Mouse (Mus musculus) kidney, postnatal 10 days (tissue): Measurements from ENCODE around the gene Polr2h.

Experiments
- DNase-seq: peaks from one replicate; pipeline ENCODE4 v3.0.0; 2021; ENCODE audit warnings: mixed read lengths

Polr2h gene

DNA sequence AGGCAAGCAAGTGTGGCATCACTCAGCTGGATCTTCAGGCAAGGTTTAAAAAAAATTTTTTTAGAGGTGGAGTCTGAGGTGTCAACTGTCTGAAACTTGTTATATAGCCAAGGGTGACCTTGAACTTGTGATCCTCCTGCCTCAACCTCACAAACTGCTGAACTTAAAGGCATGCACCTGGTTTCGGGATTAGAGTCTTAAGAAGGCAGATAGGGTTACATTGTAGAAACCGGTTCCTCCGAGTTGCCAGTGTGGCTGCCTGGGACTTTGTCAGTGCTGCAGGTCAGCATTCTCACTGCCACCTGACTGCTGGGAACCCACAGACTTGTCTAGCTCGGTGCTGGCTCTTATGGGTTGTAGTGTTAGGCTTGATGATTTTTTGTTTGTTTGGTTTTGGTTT, 5.8 kb downstream of the Polr2h start:
- DNase-seq, result no peak

DNA sequence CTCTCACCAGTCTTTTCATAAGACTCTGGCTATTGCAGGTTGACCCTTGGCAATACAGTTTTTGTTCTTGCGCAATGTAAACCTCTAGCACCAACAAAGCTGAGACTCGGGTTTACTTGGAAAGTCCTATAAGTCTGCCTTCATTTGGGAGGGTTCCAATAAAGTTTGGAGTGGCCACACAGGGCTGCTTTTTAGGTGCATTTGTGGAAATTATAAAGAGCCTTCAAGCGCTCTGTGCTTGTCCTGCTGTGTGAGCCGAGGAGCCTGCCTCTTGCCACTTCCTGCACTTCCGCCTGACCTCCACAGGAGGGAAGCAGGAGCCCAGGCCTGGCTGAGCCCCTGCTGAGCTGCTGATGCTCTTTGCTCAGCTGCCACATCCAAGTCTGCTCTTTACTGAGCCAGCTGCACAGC, 6.9 kb downstream of the Polr2h start:
- peak; percentile 83 for DNase-seq

DNA sequence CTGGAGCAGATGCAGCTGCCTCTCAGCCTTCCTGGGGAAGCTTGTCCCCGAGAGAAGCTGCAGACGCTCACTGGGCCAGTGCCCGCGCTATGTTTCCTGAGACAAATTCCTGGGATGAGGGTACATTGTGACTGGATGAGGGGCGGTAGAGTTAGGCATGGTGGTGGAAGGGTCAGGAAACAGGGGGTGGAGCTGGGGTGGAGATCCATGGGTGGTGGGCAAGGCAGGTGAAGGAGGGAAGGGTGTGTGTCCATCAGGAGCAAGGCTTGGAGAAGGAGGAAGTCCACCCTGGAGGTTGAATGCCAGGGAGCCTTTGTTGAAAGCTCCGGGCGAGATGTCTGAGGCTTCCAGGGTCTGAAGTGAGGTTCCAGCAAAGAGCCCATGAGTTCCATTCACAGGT, 7.9 kb downstream of the Polr2h start:
- no peak for DNase-seq

DNA sequence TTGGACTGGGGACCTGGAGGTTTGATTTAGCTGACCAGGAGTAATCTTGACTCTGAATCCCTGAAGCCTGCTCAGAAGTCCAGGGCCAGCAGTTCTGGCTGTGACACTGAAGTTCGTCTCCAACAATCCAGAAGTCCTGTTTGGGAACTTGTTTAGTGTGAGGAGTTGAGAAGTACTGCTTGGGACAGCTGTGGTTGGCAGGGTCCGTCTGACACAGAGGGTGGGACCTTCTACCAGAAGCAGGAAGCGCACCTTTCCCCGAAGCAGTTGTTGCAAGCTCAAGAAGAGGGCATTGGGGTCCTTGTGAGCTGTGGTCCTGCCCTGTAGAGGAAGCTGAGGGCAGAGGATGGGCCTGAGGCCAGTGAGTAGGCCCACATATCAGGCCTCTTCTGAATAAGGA, 8.3 kb downstream of the Polr2h start:
- DNase-seq, result no peak

DNA sequence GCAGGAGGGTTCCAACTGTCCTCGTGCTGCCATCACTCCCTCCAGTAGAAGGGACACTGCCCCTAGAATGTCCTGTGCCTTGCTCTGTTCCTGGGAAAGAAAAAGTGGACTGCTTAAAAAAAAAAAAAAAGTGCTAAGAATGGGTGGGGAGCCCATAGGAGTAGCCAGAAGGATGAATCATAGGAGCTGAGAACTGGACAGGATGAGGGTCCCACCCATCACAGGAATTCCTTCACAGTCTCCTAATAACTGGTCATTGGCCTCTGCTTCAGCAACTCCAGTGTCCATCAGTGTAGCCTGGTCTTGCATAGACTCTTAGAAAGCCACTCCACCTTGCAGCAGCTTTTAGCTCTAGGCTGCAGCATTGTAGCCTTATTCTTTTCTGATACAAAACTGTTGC, 8.9 kb downstream of the Polr2h start:
- DNase-seq, result no peak

DNA sequence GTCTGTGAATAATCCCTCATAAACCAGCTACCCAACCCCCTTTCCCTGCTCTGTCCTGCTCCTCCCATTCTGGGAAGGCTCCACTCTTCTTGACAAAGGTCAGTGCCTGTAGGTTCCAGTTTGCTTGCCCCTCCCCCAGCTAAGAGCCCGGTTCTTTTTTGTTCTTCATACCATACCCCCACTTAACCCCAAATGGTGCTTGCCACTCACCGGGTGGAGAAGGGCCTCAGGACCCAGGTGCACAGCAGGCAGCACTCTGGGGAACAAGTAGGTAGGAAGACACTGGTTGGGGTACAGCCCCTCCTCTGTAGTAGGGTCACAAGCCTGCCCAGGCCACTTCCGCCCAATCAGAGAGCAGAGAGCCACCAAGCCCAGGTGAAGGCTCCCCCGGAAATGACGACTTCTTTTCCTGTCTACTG, 12.8 kb downstream of the Polr2h start:
- peak; percentile 41 for DNase-seq

DNA sequence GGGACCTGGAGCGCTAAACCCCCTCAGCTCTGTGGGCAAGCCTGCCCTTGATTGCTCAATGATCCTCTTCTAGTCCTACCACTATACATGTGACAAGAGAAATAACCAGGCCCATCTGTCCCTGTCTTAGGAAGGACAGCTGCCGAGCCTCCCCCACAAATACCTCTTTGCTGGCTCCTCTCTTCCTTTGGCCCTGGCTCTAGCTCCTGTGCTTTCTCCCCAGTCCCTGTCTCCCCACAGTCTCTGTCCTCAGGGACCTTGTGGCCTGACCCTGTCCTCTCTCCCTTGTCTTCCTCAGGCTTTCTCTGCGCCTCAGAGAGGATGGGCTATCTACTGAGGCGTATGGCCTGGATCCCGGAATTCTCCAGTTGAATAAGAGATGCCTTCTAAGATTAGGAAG, 14.2 kb downstream of the Polr2h start:
- no peak for DNase-seq

DNA sequence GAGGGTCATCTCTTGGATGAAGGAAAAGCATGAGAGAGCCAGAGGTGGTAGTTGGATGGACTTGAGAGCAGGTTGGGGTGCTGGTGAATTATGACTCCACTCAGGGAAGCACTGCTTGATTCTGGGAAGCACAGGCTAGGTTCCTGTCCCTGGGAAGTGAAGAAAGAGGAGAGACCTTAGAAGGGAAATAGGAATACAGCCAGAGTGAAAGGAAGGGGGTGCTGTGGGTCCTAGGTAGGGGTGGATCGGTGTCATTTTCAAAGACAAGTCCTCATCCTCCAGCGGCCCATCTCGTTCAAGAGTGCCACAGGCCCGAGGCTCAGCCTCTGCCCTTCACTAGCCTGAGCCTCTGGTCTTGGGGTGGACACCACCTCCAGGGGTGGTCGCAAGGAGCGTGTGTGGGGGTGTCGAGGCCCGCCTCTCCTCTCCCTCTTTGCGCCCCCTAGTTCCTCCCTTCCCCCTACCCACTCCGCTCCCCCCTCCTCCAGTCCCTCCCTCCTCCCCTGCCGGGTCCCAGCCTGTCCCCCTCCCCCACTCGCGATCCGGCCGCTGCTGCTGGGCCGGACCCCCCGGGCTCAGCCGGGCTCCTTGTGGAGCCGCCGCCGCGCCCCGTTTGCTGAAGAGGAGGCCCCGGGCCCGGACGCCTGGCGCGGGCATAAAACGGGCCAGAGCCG, 14.9 kb downstream of the Polr2h start:
- DNase-seq, result no peak

DNA sequence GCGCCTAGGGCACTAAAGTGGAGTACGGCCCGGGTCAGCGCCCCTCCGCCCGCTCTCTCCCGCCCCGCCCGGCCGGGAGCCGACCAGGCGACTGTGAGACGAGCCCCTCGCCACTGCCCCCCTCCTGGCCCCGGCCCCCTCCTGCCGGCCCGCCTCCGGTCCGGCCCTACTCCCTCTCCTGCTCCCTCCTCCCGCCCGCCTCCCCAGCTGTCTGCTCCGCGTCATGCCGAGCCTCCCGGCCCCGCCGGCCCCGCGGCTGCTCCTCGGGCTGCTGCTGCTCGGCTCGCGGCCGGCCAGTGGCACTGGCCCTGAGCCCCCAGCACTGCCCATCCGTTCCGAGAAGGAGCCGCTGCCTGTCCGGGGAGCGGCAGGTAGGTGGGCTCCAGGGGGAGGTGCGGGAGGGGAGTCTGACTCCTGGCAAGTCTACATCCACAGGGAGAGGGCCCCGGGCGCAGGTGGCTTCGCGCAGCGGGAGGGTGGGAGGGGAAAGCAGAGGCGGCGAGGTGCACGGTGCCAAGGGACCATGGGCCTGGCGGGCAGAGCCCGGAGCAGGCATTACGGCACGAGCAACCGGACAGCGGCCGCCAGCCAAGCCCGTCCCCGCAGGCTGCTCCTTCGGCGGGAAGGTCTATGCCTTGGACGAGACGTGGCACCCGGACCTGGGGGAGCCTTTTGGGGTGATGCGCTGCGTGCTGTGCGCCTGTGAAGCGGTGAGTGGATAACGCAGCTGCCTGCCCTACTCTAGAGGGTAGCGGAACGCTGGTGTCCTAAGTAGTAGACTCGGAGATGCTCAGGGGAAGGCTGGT, 15.7 kb downstream of the Polr2h start, which contains the start of gene Chrd:
Gene Chrd (plus strand): TSS at position 203 of the 806 bp plus-strand sequence.
- DNase-seq, result peak; percentile 87

DNA sequence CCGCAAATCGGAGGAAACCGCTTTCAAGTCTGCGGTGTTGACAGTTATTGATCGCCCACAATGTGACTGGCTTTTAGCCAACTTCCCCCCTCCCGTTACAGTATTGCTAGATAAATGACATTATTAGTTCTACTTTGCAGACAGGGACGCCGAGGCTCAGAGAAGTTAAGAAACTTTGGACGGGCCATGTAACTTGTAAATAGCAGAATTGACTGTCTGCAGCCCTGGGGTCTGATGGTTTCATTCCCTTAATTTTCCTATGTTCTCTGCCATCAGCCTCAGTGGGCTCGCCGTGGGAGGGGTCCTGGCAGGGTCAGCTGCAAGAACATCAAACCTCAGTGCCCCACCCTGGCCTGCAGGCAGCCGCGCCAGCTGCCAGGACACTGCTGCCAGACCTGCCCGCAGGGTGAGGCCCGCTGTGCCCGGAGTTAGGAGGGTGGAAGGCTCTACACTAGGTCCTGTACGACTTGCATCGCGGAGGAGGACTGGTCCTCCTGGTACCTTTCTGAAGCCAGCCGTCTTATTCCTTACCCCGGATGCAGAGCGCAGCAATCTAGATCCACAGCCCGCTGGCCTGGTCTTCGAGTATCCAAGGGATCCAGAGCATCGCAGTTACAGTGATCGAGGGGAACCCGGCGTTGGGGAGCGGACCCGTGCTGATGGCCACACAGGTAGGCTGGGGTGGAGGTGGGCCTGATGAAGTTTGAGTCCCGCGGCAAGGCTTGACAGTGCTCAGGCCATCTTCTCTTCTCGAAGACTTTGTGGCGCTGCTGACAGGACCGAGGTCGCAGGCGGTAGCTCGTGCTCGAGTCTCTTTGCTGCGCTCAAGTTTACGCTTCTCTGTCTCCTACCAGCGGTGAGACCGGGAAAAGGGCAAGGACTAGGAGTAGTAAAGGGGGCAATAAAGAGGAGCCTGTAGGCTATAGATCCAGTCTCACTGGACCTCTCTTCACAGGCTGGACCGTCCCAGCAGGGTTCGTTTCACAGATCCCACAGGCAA, 16.6 kb downstream of the Polr2h start, which contains the start of gene Thpo:
Gene Thpo (minus strand): TSS at position 781 of the 1,000 bp plus-strand sequence.
- peak; percentile 24 for DNase-seq

DNA sequence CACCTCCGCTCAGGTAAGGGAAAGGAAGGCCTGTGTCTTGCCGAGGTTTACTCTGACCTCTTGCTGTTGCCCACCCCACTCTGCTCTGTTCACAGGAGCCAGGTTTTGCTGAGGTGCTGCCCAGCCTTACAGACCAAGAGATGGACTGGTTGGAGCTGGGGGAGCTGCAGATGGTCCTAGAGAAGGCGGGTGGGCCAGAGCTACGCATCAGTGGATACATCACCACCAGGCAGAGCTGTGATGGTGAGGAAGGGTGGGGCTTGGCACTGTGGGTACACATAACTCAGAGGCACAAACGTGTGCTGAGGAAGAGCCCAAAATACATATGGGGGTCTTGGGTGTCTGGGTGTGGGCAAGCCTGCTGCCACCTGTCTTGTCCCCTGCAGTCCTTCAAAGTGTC, 18.2 kb downstream of the Polr2h start:
- no peak for DNase-seq

DNA sequence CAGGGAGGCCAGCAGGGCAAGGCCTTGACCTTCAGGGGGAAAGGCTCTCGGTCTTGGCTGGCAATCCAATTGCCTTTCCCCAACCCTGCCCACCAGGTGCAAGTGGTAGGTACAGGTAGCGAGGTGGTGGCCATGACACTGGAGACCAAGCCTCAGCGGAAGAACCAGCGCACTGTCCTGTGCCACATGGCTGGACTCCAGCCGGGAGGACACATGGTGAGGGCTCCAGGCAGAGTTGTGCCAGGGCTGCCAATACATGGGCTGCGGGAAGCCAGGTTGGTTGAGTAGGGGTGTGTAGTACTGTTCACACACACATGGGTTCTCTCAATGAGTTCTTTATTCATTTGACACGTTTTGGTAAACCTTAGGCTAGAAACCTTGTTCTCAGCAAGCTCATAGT, 18.7 kb downstream of the Polr2h start:
- no peak for DNase-seq

DNA sequence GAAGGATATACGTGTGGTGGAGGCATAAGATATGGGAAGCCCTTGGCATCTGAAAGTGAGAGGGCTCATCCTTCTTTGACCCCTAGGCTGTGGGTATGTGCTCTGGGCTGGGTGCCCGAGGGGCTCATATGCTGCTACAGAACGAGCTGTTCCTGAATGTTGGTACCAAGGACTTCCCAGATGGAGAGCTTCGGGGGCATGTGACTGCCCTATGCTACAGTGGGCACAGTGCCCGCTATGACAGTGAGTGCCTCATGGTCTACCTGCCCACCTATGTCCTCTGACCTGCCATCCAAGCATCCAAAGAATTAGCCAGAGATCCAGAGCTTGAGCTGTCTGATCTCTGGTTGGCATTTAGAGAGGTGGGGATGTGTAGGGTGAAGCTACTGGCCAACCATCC, 19.4 kb downstream of the Polr2h start:
- no peak for DNase-seq

DNA sequence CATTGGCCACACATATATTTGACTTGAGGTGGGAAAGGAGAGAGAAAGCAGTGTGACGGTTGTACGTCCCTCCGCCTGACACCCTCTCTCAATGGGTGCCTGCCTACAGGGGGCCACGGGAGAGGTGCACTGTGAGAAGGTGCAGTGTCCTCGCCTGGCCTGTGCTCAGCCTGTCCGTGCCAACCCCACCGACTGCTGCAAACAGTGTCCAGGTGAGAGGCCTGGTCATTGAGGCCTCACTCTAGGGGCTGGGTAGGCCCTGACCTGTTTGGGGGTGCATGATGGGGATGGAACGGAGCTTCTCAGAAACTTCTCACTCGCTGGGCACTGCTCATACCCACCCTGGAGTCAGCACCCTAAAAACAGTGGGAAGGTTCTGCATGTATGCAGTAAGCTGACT, 22.4 kb downstream of the Polr2h start:
- no peak for DNase-seq

DNA sequence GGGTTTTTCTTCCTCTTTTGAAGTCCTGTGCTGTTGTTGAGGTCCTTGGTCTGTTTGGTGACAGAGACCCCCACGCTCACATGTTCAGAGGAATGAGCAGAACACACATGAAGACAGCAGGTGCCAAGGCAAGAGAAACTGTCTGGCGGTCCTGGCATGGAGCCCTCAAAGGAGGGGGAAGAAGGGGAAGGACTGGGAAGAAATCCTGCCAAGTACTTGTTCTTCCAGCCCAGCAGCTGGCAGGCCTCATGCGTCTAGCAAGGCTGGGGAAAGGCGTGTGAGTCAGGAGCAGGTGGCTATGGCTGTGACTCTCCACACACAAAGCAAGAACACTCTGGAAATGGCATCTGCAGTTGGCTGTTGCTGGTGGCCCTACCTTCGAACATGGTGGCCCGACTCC, 29.2 kb downstream of the Polr2h start:
- DNase-seq, result peak; percentile 64

DNA sequence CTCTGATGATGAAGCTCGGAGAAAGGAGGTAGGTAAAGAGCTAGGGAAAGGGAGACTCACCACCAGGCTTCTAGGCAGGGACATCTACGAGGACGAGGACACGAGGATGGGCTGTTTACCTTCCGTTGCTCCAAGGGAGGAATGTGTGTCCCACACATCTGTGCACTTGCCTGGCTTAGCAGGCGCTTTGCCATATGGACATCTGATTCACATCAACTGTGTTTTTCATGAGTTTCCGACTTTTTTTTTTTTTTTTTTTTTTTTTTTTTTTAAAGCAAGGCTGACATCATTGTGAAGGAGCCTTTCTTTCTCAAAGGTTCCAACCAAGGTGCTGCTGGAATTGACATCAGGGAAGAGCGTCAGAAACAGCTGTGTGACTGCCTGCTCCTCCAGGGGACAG, 33.1 kb downstream of the Polr2h start:
- DNase-seq, result no peak

DNA sequence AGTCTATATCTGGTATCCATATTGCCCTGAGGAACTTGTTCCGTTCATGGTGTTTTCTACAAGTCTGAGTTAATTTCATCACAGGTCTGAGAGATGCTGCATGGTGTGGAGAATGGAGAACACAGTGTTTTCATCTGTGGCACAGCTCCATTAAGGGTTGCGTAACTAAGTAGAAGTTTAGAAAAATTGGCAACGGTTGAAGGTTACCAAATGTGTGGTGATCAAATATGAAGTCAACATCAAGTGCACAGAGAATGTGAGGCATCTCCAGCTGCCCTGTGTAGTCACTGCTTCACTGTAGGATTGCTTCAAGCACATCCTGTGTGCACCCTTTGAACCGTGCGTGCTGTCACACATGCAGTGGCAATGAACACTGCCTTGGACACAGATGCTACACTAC, 38.6 kb downstream of the Polr2h start:
- no peak for DNase-seq

DNA sequence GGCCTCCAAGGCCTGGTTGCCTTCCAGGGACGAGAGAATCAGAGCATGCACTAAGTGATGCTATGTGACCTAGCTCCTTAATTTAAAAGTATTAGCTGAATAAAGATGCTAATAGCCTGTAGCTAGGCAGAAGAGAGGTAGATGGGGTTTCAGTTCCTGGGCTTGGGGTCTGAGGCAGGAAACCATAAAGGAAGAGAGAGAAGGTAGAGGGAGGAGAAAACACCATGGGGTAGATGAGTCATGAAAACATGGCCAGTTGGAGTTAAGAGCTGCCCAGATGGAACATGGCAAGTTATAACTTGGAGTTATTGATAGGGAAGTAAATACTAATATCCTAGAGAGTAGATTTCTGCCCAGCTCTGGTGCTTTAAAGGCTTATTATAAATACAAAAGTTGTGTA, 39.9 kb downstream of the Polr2h start:
- no peak for DNase-seq

DNA sequence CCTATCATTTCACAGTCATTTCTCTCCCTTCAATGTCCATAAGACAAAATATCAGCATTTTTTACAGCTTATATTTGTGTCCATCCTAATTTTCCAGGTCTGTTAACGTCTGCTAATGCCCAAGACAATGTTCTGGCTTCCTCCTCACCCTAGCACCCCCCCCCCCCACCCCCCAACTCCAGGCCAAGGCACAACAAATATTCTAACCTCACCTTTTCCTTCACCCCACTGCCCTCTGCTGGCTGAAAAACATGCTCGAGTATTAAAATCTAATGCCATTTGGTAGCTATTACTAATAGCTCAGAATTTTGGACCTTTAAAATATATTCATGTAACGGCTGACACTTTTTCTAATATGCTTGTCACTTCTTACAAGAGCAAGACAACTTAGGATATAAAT, 44.2 kb downstream of the Polr2h start:
- DNase-seq, result peak; percentile 74

DNA sequence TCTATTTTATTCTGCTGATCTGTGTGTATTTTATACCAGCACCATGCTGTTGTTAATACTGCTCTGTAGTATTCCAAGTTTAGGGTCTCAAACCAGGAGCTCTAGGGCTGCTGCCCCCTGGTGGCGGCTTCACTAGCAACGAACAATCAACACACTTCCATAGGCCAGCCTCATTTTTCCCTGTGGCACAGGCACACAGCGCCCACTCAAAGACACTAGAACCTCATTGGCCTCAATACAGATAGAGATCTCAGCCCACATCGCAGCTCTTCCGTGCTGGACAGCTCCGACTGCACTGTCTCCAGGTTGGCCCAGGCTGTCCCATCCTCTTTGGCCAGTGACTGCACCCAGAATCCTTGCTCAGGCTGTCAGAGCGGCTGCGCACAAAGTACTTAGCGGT, 47.8 kb downstream of the Polr2h start:
- DNase-seq, result peak; percentile 74
